Comparison of ENCODE assay signal across 8 mouse cellular contexts in genomic region chr2:174601938-174602685, GRCm38 (mm10). TPM values are rescaled to one million over a fixed set of nuclear protein-coding genes. Genes with fewer than 3 reads are reported as not detected.
DNase-seq lines count a peak whose midpoint lies in the region; ATAC-seq and TF ChIP-seq lines count a peak whose summit lies in the region.

No protein-coding gene starts in this region.

- no peak overlapping the region for H3K9ac ChIP-seq in intestine, embryonic 14.5 days (ENCODE audit: low read length)
- H3K9ac ChIP-seq in intestine, postnatal 0 days (ENCODE audit: low read depth, low read length), result no peak overlapping the region
- no peak overlapping the region for H3K9ac ChIP-seq in heart, embryonic 14.5 days (ENCODE audit: low read length)
- no peak overlapping the region for H3K9ac ChIP-seq in lung, postnatal 0 days (replicated peaks; ENCODE audit: low read depth)
- no peak overlapping the region for H3K9ac ChIP-seq in hindbrain, embryonic 12.5 days

- H3K36me3 ChIP-seq in intestine, embryonic 14.5 days (ENCODE audit: control insufficient read depth, insufficient read depth, low read length), result no peaks in the 10 kb centered on the region
- no peaks in the 10 kb centered on the region for H3K36me3 ChIP-seq in intestine, postnatal 0 days (ENCODE audit: control insufficient read depth, insufficient read depth)
- H3K36me3 ChIP-seq in heart, embryonic 14.5 days (ENCODE audit: control insufficient read depth, insufficient read depth, low read length), result no peaks in the 10 kb centered on the region
- no peaks in the 10 kb centered on the region for H3K36me3 ChIP-seq in lung, postnatal 0 days (ENCODE audit: insufficient read depth, low read length)
- no peaks in the 10 kb centered on the region for H3K36me3 ChIP-seq in hindbrain, embryonic 12.5 days

- H3K9me3 ChIP-seq in intestine, embryonic 14.5 days (ENCODE audit: control insufficient read depth, low read length), result no peaks in the 10 kb centered on the region
- no peaks in the 10 kb centered on the region for H3K9me3 ChIP-seq in intestine, postnatal 0 days (ENCODE audit: control insufficient read depth)
- no peaks in the 10 kb centered on the region for H3K9me3 ChIP-seq in heart, embryonic 14.5 days (ENCODE audit: control insufficient read depth, low read length)
- no peaks in the 10 kb centered on the region for H3K9me3 ChIP-seq in lung, postnatal 0 days (ENCODE audit: low read length)
- no peaks in the 10 kb centered on the region for H3K9me3 ChIP-seq in hindbrain, embryonic 12.5 days (replicated peaks)

- intact Hi-C loops in left cerebral cortex, adult 2 months (cut with DNase I), result no loop called here

- H3K4me3 ChIP-seq in intestine, embryonic 14.5 days (ENCODE audit: low read depth, low read length), result no peak overlapping the region
- H3K4me3 ChIP-seq in intestine, postnatal 0 days (ENCODE audit: low read depth, low read length), result no peak overlapping the region
- H3K4me3 ChIP-seq in heart, embryonic 14.5 days (ENCODE audit: control insufficient read depth in 1 of 2, insufficient read depth in 1 of 2, low read depth in 1 of 2, low read length in 2 of 2), result no peak overlapping the region
- H3K4me3 ChIP-seq in lung, postnatal 0 days (ENCODE audit: low read depth, low read length), result no peak overlapping the region
- H3K4me3 ChIP-seq in hindbrain, embryonic 12.5 days, result no peak overlapping the region
- H3K4me3 ChIP-seq in left cerebral cortex, adult 2 months, result no peak overlapping the region

- H3K4me1 ChIP-seq in intestine, embryonic 14.5 days (replicated peaks; ENCODE audit: control insufficient read depth, insufficient read depth, low read length), result no peaks in the 10 kb centered on the region
- H3K4me1 ChIP-seq in intestine, postnatal 0 days (replicated peaks; ENCODE audit: control insufficient read depth, insufficient read depth, low read length), result no peaks in the 10 kb centered on the region
- H3K4me1 ChIP-seq in heart, embryonic 14.5 days (ENCODE audit: control insufficient read depth in 2 of 2, insufficient read depth in 2 of 2, low read length in 2 of 2), result peaks cover 16 to 17% of the 10 kb centered on the region in 2 experiments
- H3K4me1 ChIP-seq in lung, postnatal 0 days (ENCODE audit: insufficient read depth, low read depth, low read length), result peaks cover 2% of the 10 kb centered on the region; the same call in 1 of the 2 replicates
- peaks cover 3% of the 10 kb centered on the region; the same call in 1 of the 2 replicates for H3K4me1 ChIP-seq in hindbrain, embryonic 12.5 days

- no peak for TF ChIP-seq CTCF in intestine, postnatal 0 days (IDR thresholded peaks at IDR 0.05; ENCODE audit: low read depth)
- TF ChIP-seq CTCF in lung, postnatal 0 days (IDR thresholded peaks at IDR 0.05), result no peak
- TF ChIP-seq CTCF in left cerebral cortex, adult 2 months (IDR thresholded peaks at IDR 0.05), result no peak

- DNase-seq in intestine, embryonic 14.5 days (ENCODE audit: low spot score), result no peak
- peak; percentile 14 for DNase-seq in lung, postnatal 0 days (ENCODE audit: low spot score)
- peak; percentile 60 to 82 for DNase-seq in thymus, adult 18-20 months
- DNase-seq in left cerebral cortex, adult 2 months (ENCODE audit: extremely low spot score in 1 of 2, low spot score in 2 of 2), result no peak
- DNase-seq in urinary bladder, postnatal 10 days (ENCODE audit: low spot score), result no peak

- 0 out of 2 replicates have a peak overlapping the region, but pooled peaks have one; percentile 34 for H3K27ac ChIP-seq in intestine, embryonic 14.5 days (ENCODE audit: low read depth)
- H3K27ac ChIP-seq in intestine, postnatal 0 days (ENCODE audit: low read depth, low read length), result no peak overlapping the region
- H3K27ac ChIP-seq in heart, embryonic 14.5 days (replicated peaks in 1 of 2; ENCODE audit: control insufficient read depth in 1 of 2, insufficient read depth in 1 of 2, low read depth in 2 of 2, low read length in 2 of 2), result peak overlapping the region; percentile 55 to 80; a peak in 3 of 4 replicates
- H3K27ac ChIP-seq in lung, postnatal 0 days (ENCODE audit: low read length), result no peak overlapping the region
- H3K27ac ChIP-seq in hindbrain, embryonic 12.5 days, result no peak overlapping the region
- no peak overlapping the region for H3K27ac ChIP-seq in left cerebral cortex, adult 2 months

- TF ChIP-seq EP300 in lung, postnatal 0 days (IDR thresholded peaks at IDR 0.05), result no peak

- 58% methylated on average over 9 of the region's 9 CpGs for WGBS in intestine, embryonic 14.5 days
- 66% methylated on average over 9 of the region's 9 CpGs for WGBS in intestine, postnatal 0 days
- 31% methylated on average over 9 of the region's 9 CpGs for WGBS in heart, embryonic 14.5 days
- 49% methylated on average over 9 of the region's 9 CpGs for WGBS in lung, postnatal 0 days
- WGBS in hindbrain, embryonic 12.5 days, result 61% methylated on average over 9 of the region's 9 CpGs

- H3K4me2 ChIP-seq in intestine, embryonic 14.5 days (ENCODE audit: low read length), result no peak overlapping the region
- H3K4me2 ChIP-seq in intestine, postnatal 0 days (replicated peaks; ENCODE audit: low read depth), result no peak overlapping the region
- H3K4me2 ChIP-seq in heart, embryonic 14.5 days (ENCODE audit: low read length), result no peak overlapping the region
- no peak overlapping the region for H3K4me2 ChIP-seq in lung, postnatal 0 days (replicated peaks; ENCODE audit: low read depth, low read length)
- H3K4me2 ChIP-seq in hindbrain, embryonic 12.5 days (replicated peaks), result no peak overlapping the region

- no peaks in the 10 kb centered on the region for H3K27me3 ChIP-seq in intestine, embryonic 14.5 days (replicated peaks; ENCODE audit: control insufficient read depth, insufficient read depth, low read length)
- no peaks in the 10 kb centered on the region for H3K27me3 ChIP-seq in intestine, postnatal 0 days (replicated peaks; ENCODE audit: control insufficient read depth, insufficient read depth, low read length)
- H3K27me3 ChIP-seq in heart, embryonic 14.5 days (ENCODE audit: control insufficient read depth, insufficient read depth, low read length), result no peaks in the 10 kb centered on the region
- no peaks in the 10 kb centered on the region for H3K27me3 ChIP-seq in lung, postnatal 0 days (replicated peaks; ENCODE audit: insufficient read depth, low read length)
- H3K27me3 ChIP-seq in hindbrain, embryonic 12.5 days, result no peaks in the 10 kb centered on the region

- no peak for ATAC-seq in intestine, embryonic 14.5 days (replicated peaks; ENCODE audit: low FRiP score, low TSS enrichment, low read depth)
- no peak for ATAC-seq in intestine, postnatal 0 days
- ATAC-seq in heart, embryonic 14.5 days (ENCODE audit: insufficient number of reproducible peaks, insufficient read depth, low FRiP score, low read depth), result peak; percentile 81
- ATAC-seq in lung, postnatal 0 days, result peak; percentile 52
- ATAC-seq in hindbrain, embryonic 12.5 days (ENCODE audit: low FRiP score), result no peak

RNA-seq across cellular contexts. Expression of gene Zfp831, which starts 41.2 kb away (rescaled TPM):
- not detected in 2 replicates for polyA plus RNA-seq in intestine, embryonic 14.5 days (2014; fragmentation: Nextera tagmentation; extraction: Ambion mirVana)
- polyA plus RNA-seq in intestine, postnatal 0 days (2015; fragmentation: Nextera tagmentation; extraction: Ambion mirVana), result not detected in 2 replicates
- 0.01 TPM in 1 of 2 replicates, not detected in the other for polyA plus RNA-seq in heart, embryonic 14.5 days (2014; fragmentation: Nextera tagmentation; extraction: Ambion mirVana)
- 0.02 TPM in 1 of 2 replicates, not detected in the other for polyA plus RNA-seq in lung, postnatal 0 days (2015; fragmentation: Nextera tagmentation; extraction: Ambion mirVana)
- 0.03 TPM in 1 of 2 replicates, not detected in the other for polyA plus RNA-seq in hindbrain, embryonic 12.5 days (2016; fragmentation: Nextera tagmentation; extraction: Ambion mirVana)
- 10 to 100 TPM; 16.8 to 20.6 TPM for total RNA-seq in left cerebral cortex, adult 2 months (2021)

Comparison
In these comparisons a context has a peak if more than half of its experiments do, and no peak if none do; other contexts are left out.
1. H3K27ac ChIP-seq: peak in intestine, embryonic 14.5 days (single experiment) and heart, embryonic 14.5 days (2 of 2); none in intestine, postnatal 0 days (single experiment), lung, postnatal 0 days (single experiment), hindbrain, embryonic 12.5 days (single experiment) and left cerebral cortex, adult 2 months (single experiment).
2. ATAC-seq: peak in heart, embryonic 14.5 days (single experiment) and lung, postnatal 0 days (single experiment); none in intestine, embryonic 14.5 days (single experiment), intestine, postnatal 0 days (single experiment) and hindbrain, embryonic 12.5 days (single experiment).
3. DNase-seq: peak in lung, postnatal 0 days (single experiment) and thymus, adult 18-20 months (2 of 2); none in intestine, embryonic 14.5 days (single experiment), left cerebral cortex, adult 2 months (0 of 2) and urinary bladder, postnatal 10 days (single experiment).